Mouse (Mus musculus) CH12.LX (cell line): ENCODE data around the gene Phip.

ENCODE experiments used
- CHD1 ChIP-seq: IDR thresholded peaks from 2 replicates; pipeline ENCODE4 v1.6.1; 2012; ENCODE audit warnings: low read depth, low read length, improper control_type of control experiment, inconsistent platforms
- CTCF ChIP-seq, 2 experiments: IDR thresholded peaks in 1 of 2; conservative IDR thresholded peaks in 1 of 2; 2 replicates each; pipeline ENCODE4 v1.5.1; 2011 to 2012; ENCODE audit warnings: low read depth in 2 of 2, low read length in 2 of 2, improper control_type of control experiment in 1 of 2, inconsistent platforms in 1 of 2, mild to moderate bottlenecking in 1 of 2, moderate library complexity in 1 of 2

- TF ChIP-seq CTCF (conservative IDR thresholded peaks at IDR 0.05 in 1 of 2, IDR thresholded peaks at IDR 0.05 in 1 of 2; ENCODE audit: low read depth in 2 of 2, low read length in 2 of 2) (no peak), CHD1 (no peak)
Measured at GRCm38 (mm10) chr9:82975342-82976215, at the start of gene Phip.
